Mouse (Mus musculus): ENCODE data around the gene Eif6. TPM values are rescaled to one million over a fixed set of nuclear protein-coding genes. Genes with fewer than 3 reads are reported as not detected.
A peak's percentile ranks its signal among the peaks of the same experiment; 100 is the strongest.

Eif6 gene
- total and polyA plus RNA-seq, 3 experiments = 349 to 408 TPM; not detected in 1

GRCm38 (mm10) chr2:155818596-155819391, 7.9 kb downstream of the Eif6 start (continued):
- peak; percentile 76 for TF ChIP-seq ZMIZ1 (IDR thresholded peaks at IDR 0.05; ENCODE audit: low read depth, low read length)
- TF ChIP-seq USF2 (IDR thresholded peaks at IDR 0.05; ENCODE audit: borderline replicate concordance in 1 of 2, insufficient read depth in 1 of 2, low read depth in 1 of 2, low read length in 2 of 2) = no peak
- no peak for TF ChIP-seq CHD1 (IDR thresholded peaks at IDR 0.05; ENCODE audit: low read depth, low read length)

GRCm38 (mm10) chr2:155817301-155818245, 9.2 kb downstream of the Eif6 start:
- Histone ChIP-seq H3K9ac (ENCODE audit: control insufficient read depth, low read depth, low read length, poor library complexity, severe bottlenecking) (no peak overlapping the region), H3K27me3 (ENCODE audit: control insufficient read depth in 1 of 2, insufficient read depth in 2 of 2, low read length in 2 of 2) (no peaks in the 10 kb centered on the region), H3K27ac (ENCODE audit: control insufficient read depth, low read depth, low read length) (no peak overlapping the region), H3K36me3 (ENCODE audit: control insufficient read depth in 1 of 2, insufficient read depth in 2 of 2, low read length in 2 of 2) (peaks cover 5 to 15% of the 10 kb centered on the region in 2 experiments), H3K9me3 (replicated peaks; ENCODE audit: insufficient read depth, low read length) (no peaks in the 10 kb centered on the region), H3K79me2 (ENCODE audit: control insufficient read depth, insufficient read depth, low read length, poor library complexity) (no peaks in the 10 kb centered on the region; the same call in 1 of the 2 replicates), H3K4me3 (ENCODE audit: control insufficient read depth in 1 of 2, insufficient read depth in 1 of 2, low read depth in 2 of 2, low read length in 2 of 2) (no peak overlapping the region), H3K4me1 (ENCODE audit: control insufficient read depth in 1 of 2, insufficient read depth in 2 of 2, low read length in 2 of 2) (peaks cover 2 to 17% of the 10 kb centered on the region in 2 experiments)
- no peak for TF ChIP-seq TAL1 (IDR thresholded peaks at IDR 0.05; ENCODE audit: low read length)
- DNase-seq (ENCODE audit: low read depth, low spot score) = no peak

- DNase-seq (ENCODE audit: low read depth, low spot score) = no peak
- Histone ChIP-seq H3K9ac (ENCODE audit: control insufficient read depth, low read depth, low read length, poor library complexity, severe bottlenecking) (no peak overlapping the region), H3K27me3 (ENCODE audit: control insufficient read depth in 1 of 2, insufficient read depth in 2 of 2, low read length in 2 of 2) (no peaks in the 10 kb centered on the region), H3K9me3 (replicated peaks; ENCODE audit: insufficient read depth, low read length) (no peaks in the 10 kb centered on the region), H3K4me3 (ENCODE audit: control insufficient read depth in 1 of 2, insufficient read depth in 1 of 2, low read depth in 2 of 2, low read length in 2 of 2) (no peak overlapping the region), H3K4me1 (ENCODE audit: control insufficient read depth in 1 of 2, insufficient read depth in 2 of 2, low read length in 2 of 2) (peaks cover 2 to 17% of the 10 kb centered on the region in 2 experiments), H3K27ac (ENCODE audit: control insufficient read depth, low read depth, low read length) (no peak overlapping the region), H3K79me2 (ENCODE audit: control insufficient read depth, insufficient read depth, low read length, poor library complexity) (no peaks in the 10 kb centered on the region), H3K36me3 (ENCODE audit: control insufficient read depth in 1 of 2, insufficient read depth in 2 of 2, low read length in 2 of 2) (peaks cover 2 to 15% of the 10 kb centered on the region in 2 experiments)
- TF ChIP-seq MYB (IDR thresholded peaks at IDR 0.05; ENCODE audit: low read depth, low read length) (no peak), MEF2A (IDR thresholded peaks at IDR 0.05; ENCODE audit: extremely low read depth, insufficient replicate concordance, low read depth, low read length, poor library complexity, severe bottlenecking) (no peak), UBTF (IDR thresholded peaks at IDR 0.05; ENCODE audit: borderline replicate concordance, insufficient read depth, low read depth, low read length) (no peak), EP300 (IDR thresholded peaks at IDR 0.05; ENCODE audit: low read depth in 1 of 2, low read length in 2 of 2) (no peak), USF2 (IDR thresholded peaks at IDR 0.05; ENCODE audit: borderline replicate concordance in 1 of 2, insufficient read depth in 1 of 2, low read depth in 1 of 2, low read length in 2 of 2) (no peak), MAX (IDR thresholded peaks at IDR 0.05; ENCODE audit: low read length) (no peak), USF1 (IDR thresholded peaks at IDR 0.05; ENCODE audit: low read depth, low read length) (no peak), TAL1 (IDR thresholded peaks at IDR 0.05; ENCODE audit: low read length) (no peak), GATA1 (IDR thresholded peaks at IDR 0.05; ENCODE audit: low read depth, low read length) (no peak), GABPA (IDR thresholded peaks at IDR 0.05; ENCODE audit: low read depth, low read length) (no peak), SIN3A (IDR thresholded peaks at IDR 0.05; ENCODE audit: low read length) (no peak), ZC3H11A (IDR thresholded peaks at IDR 0.05; ENCODE audit: low read depth, low read length) (no peak)
Observed at GRCm38 (mm10) chr2:155816179-155816578, 10.5 kb downstream of the Eif6 start.

All from MEL (cell line).